Mouse (Mus musculus) brown adipose tissue, adult 24 weeks (tissue): ENCODE results near the gene Scrn1. TPM values are rescaled to one million over a fixed set of nuclear protein-coding genes. Genes with fewer than 3 reads are reported as not detected.

Source experiments
- H3K27ac ChIP-seq: fragments of 200-500 bp; replicated peaks from 2 replicates; pipeline ENCODE4 v1.5.1; 2012; ENCODE audit warnings: low read depth, mild to moderate bottlenecking, low read length
- H3K4me1 ChIP-seq: fragments of 200-500 bp; 2 replicates; pipeline ENCODE4 v1.6.1; 2012; ENCODE audit warnings: low read length, mixed read lengths; ENCODE audit not compliant: control insufficient read depth, insufficient read depth, insufficient read length
- H3K4me3 ChIP-seq: fragments of 200-500 bp; 2 replicates; pipeline ENCODE4 v1.5.1; 2012; ENCODE audit warnings: low read depth, mild to moderate bottlenecking, low read length, moderate library complexity; ENCODE audit not compliant: insufficient read depth
- polyA plus RNA-seq: library from polyadenylated mRNA; stranded (reverse); fragments of >200 nt; gene quantifications from 2 replicates; pipeline ENCODE4 v1.2.4, GENCODE M21; 2012; ENCODE audit not compliant: missing spikeins, insufficient read depth, insufficient read length

The Scrn1 gene
- 0.71 and 1.4 TPM in 2 replicates for polyA plus RNA-seq

DNA sequence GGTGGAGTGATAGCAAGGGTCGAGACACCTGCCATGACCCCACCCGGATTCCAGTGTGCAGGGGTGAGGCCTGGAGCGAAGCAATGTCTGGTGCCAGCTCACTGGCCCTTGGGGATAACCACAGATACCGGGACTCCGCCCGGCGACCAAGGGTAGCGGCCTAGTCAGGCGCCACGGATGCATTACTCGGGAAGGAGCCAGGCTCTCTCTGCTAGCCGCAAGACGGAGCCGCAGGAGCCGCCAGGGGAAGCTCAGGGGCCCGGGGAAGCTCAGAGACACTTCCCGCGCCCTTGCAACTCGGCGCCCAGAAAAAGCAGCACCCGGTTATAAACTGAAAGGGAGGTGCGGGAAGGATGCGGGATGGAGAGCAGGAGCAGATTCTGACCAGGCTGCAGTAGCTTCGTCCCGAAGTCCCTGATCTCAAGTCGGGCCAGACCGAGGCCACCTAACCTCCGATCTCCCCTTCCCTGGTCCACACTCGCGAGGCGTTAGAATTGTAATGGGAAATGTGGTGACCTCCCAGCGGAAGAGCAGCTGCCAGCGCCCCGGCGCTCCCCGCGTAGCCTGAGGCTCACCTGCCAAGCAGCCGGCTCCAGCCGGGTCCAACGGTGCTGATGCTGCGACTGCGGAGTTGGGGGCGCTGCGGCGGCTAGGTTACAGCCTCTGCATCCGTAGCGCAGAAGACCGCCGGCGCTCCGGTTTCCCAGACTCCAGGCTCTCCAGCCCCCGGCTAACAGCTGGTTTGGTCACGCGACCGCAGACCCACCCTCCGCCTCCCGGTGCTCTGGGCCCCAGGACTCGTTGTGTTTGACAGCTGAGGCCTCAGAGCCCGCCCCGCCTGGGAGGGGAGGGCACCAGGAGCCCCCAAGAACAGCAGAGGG, at the start of gene Scrn1:
Gene Scrn1 (minus strand): TSS at position 825 of the 881 bp plus-strand sequence.
- Histone ChIP-seq H3K4me1 (no peaks in the 10 kb centered on the region; the same call in 1 of the 2 replicates), H3K4me3 (peak within 1 kb of the TSS; percentile 59), H3K27ac (no peak within 1 kb of the TSS)

DNA sequence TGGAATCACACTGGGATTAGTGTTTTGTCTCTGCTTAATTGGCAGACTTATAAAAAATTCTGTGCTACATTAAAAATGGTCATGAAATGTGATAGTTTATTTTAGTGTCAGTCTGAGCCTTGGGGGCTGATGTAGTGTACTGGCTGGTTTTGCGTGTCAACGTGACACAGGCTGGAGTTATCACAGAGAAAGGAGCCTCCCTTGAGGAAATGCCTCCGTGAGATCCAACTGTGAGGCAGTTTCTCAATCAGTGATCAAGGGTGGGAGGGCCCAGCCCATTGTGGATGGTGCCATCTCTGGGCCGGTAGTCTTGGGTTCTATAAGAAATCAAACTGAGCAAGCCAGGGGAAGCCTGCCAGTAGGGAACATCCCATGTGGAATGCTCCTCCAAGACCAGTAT, 40.0 kb upstream of the Scrn1 start:
- Histone ChIP-seq H3K27ac (no peak overlapping the region), H3K4me1 (peaks cover 2% of the 10 kb centered on the region; the same call in 1 of the 2 replicates), H3K4me3 (no peak overlapping the region)

DNA sequence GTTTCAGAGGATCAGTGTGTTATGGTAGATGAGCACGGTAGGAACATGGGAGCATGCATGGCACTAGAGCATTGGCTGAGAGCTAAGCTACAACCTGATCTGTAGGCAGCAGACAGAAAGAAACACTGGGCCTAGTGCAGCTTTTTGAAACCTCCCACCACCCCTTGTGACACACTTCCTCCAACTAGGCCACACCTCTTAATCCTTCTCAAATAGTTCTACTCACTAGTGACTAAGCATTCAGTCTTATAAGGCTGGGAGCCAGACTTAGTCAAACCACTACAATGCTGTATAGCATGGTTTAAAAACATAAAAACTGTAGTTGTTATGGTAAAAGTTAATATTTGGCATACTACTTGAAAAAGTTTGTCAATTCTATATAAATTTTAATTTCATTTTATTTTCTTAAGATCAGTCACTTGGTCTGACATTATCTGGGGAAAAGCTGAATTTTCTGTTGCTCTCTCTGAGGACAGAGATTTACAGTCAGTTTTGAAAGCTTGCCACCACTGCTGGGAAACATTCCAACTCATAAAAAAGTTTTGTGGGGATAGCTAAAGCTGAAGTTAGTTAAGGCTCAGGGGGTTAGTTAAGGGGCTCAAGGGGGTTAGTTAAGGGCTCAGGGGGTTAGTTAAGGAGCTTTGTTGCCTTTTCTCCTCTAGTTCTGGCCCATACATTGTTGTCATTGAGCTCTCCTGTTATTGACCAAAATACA, 37.9 kb upstream of the Scrn1 start:
- Histone ChIP-seq H3K4me1 (peaks cover 2% of the 10 kb centered on the region; the same call in 1 of the 2 replicates), H3K27ac (peak overlapping the region; percentile 38), H3K4me3 (no peak overlapping the region)

DNA sequence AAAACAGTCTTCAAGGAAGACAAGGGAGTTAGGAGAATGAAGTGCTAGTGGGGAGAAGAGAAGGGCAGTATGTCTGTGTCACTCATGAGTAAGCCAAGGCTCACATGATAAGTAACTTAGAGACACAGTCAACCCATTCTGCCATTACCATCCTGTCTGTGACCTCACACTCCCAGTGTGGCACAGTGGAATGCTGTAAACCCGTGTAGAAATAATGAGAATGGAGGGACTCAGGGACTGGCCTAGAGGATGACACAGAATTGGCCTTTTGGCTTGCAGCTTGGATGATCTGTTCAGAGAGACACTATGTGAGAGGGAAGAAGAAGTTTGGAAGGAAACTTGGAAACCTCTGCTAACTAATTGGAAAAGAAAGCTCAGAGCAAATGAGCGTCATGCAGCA, 36.6 kb upstream of the Scrn1 start:
- no peak overlapping the region for H3K27ac ChIP-seq
- H3K4me3 ChIP-seq: no peak overlapping the region
- H3K4me1 ChIP-seq: peaks cover 2% of the 10 kb centered on the region; the same call in 1 of the 2 replicates

DNA sequence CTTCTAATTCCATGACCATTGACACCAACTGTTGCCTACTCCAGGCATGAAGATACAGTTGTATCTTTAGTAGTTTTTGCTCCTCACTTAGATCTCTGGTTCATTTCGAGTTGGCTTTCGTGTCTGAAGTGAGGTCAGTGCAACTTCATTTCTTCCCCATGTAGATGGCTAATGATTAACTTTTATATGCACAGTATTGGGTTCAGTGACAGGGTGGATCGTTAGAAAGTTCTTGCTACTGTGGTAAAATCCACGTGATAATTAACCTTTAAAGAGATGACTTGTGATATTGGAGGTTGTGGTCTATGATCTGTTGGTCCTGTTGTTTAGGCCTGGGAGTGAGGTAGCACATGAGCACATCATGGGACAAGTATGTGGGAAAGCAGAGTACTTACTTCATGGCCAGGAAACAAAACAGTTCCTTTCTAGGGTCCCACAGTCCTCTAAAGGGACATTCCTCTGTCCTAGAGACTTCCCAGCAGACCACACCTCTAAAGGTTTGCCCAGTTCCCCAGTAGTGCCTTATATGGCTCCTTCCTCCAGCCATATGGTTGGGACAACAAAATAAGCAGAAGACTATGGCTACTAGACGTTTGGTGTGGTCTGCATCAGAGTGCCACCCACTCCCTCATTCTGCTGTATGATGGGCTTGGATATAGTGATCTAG, 34.5 kb upstream of the Scrn1 start:
- H3K27ac ChIP-seq: no peak overlapping the region
- H3K4me1 ChIP-seq: peaks cover 2% of the 10 kb centered on the region; the same call in 1 of the 2 replicates
- no peak overlapping the region for H3K4me3 ChIP-seq

GRCm38 (mm10) chr6:54597711-54598110, 31.4 kb upstream of the Scrn1 start:
- H3K4me3 ChIP-seq: no peak overlapping the region
- H3K4me1 ChIP-seq: no peaks in the 10 kb centered on the region; the same call in 1 of the 2 replicates
- no peak overlapping the region for H3K27ac ChIP-seq

GRCm38 (mm10) chr6:54597208-54597607, 30.9 kb upstream of the Scrn1 start, which contains the start of gene Fkbp14:
Gene Fkbp14, minus strand, starts transcription at chr6:54597308.
- Histone ChIP-seq H3K4me1 (no peaks in the 10 kb centered on the region; the same call in 1 of the 2 replicates), H3K4me3 (peak within 1 kb of the TSS; percentile 7; the same call in 1 of the 2 replicates), H3K27ac (no peak within 1 kb of the TSS)

DNA sequence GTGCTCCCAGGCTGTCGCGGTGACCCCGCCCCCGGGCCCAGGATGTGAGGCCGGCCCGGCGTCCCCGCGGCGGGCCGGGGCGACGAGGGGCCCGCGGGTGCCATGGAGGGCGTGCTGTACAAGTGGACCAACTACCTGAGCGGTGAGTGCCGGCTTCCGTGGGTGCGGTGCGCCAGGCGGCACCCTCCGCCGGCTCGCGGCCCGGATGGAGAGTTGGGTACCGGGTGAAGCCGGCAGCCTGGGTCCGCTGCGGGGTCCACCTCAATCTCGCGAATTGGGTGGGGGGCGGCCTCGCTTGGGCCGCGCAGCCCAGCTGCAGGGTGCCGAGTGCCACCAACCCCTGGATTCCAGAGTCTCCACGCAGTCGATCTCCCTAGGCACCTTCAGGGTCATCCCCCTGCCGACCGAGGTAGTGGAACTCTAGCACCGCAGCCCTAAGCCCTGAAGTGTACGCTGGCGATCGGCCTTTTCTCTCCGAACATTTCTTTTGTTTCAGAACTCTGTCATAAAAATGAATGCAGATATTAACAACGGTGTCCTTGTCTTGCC, 29.1 kb upstream of the Scrn1 start:
- Histone ChIP-seq H3K27ac (peak overlapping the region; percentile 16), H3K4me1 (peaks cover 7% of the 10 kb centered on the region; the same call in 1 of the 2 replicates), H3K4me3 (peak overlapping the region; percentile 88)

- peaks cover 7% of the 10 kb centered on the region; the same call in 1 of the 2 replicates for H3K4me1 ChIP-seq
- peak within 1 kb of the TSS; percentile 88 for H3K4me3 ChIP-seq
- peak within 1 kb of the TSS; percentile 16 for H3K27ac ChIP-seq
Measured at GRCm38 (mm10) chr6:54594469-54595329, 28.4 kb upstream of the Scrn1 start, which contains the start of gene Plekha8. Gene Plekha8, plus strand, starts transcription at chr6:54595111.

DNA sequence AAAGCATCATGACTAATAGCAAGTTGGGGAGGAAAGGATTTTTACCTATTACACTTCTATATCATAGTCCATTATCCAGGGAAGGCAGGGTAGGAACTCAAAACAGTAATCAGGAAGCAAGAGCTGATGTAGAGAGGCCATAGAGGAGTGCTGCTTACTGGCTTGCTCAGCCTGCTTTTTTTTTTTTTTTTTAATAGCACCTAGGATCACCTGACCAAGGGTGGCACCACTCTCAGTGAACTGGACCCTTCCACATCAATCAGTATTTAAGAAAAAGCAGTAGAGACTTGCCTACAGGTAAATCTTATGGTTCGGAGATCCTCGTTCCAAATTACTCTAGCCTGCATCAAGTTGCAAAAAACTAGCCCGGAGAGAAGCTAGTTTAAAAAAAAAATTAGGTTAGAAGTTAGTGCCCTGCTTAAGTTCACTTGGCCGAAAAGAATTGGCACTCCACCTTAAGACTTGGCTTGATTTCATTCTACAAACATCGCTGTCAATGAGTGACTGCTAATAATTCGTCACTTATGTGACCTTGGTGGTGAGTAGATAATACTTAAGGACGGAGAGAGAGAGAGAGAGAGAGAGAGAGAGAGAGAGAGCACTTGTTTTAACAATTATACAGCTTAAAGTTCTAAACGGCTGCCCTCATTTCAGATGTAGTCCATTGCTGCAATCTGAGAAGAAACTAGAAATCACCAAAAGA, 27.6 kb upstream of the Scrn1 start:
- Histone ChIP-seq H3K4me1 (peaks cover 7% of the 10 kb centered on the region; the same call in 1 of the 2 replicates), H3K4me3 (peak overlapping the region; percentile 33), H3K27ac (0 out of 2 replicates have a peak overlapping the region, but pooled peaks have one; percentile 20)

GRCm38 (mm10) chr6:54592938-54593535, 26.7 kb upstream of the Scrn1 start:
- Histone ChIP-seq H3K4me3 (peak overlapping the region; percentile 91), H3K4me1 (peaks cover 7% of the 10 kb centered on the region; the same call in 1 of the 2 replicates), H3K27ac (peak overlapping the region; percentile 82)

DNA sequence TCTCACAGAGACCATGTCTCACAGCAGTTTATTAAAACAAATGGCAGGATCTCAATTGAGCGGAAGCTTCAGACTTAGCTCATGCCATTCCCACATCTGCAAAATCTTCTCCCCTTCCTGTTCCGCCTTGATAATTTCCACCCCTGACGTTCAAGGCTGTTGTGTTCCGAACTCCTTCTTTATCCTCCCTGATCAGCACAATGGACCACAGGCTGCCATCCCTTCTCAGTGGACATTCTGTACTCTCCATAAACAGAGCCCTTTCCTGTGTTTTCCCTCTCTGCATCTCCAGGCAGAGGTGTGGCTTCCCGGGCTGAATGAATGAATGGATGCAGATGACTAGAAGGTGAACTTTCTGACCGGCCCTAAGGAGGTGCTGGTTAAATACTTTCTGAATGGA, 25.5 kb upstream of the Scrn1 start:
- peaks cover 7% of the 10 kb centered on the region; the same call in 1 of the 2 replicates for H3K4me1 ChIP-seq
- 0 out of 2 replicates have a peak overlapping the region, but pooled peaks have one; percentile 6 for H3K4me3 ChIP-seq
- no peak overlapping the region for H3K27ac ChIP-seq

- Histone ChIP-seq H3K27ac (no peak overlapping the region), H3K4me3 (no peak overlapping the region), H3K4me1 (peaks cover 7% of the 10 kb centered on the region; the same call in 1 of the 2 replicates)
Measured at GRCm38 (mm10) chr6:54590691-54591090, 24.4 kb upstream of the Scrn1 start.
